In the genomic region with DNA sequence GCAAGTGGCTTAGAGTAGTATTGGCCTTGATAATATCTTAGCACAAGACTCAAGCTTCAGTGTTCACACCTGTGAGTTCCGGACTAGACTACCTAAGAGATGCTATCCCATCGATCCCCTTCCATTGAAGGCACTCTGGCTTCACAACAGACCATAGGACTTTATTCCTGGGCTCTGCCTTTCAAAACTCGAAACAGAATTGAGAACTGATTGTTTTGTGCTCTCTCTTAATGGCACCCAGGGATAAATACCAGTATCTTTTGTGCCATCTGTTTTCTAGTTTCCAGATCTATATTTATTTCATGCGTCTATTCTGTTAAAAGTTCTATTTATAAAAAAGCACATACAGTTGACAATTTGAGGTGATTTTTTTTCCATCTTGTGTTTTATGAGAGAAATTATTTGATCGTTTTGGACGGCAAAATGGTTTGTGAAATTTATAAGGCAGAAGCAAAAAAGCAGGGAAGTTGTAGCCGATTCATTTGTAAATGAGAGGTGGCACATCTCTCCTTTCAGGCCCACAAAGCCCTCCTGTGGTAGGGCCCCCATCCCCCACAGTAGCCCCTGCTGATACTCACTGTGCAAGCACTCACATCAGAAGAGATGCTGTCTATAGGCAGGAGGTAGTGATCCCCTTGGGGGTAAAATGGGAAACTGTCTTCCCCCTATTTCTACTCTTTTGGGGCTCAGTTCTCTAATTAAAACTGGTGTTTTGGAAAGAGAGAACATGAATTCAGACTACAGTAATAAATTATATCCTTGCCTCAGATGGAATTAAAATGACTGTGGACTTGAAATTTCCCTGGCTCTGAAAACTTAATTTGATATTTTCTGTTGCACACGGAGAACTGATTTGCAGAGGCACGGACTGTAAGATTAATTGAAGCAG, we compare ENCODE assay signal across 12 mouse cellular contexts. TPM values are rescaled to one million over a fixed set of nuclear protein-coding genes. Genes with fewer than 3 reads are reported as not detected.
A peak's percentile ranks its signal among the peaks of the same experiment; 100 is the strongest.
DNase-seq lines count a peak whose midpoint lies in the region; ATAC-seq lines count a peak whose summit lies in the region.
"Had no signal": no experiment of that assay in that cellular context is flagged by ENCODE, and none has a peak within 500 bp of the region (broad histone marks: within the 10 kb centered on the region; RNA-seq: fewer than 3 reads in every experiment).

No protein-coding gene starts in this region.

- no peak overlapping the region for H3K9ac ChIP-seq in forebrain, embryonic 14.5 days (ENCODE audit: low read length)
- H3K9ac ChIP-seq in midbrain, embryonic 12.5 days (replicated peaks) = no peak overlapping the region; the same call in 1 of the 2 replicates

- H3K4me3 ChIP-seq in forebrain, embryonic 14.5 days (ENCODE audit: low read depth, low read length) = no peak overlapping the region
- H3K4me3 ChIP-seq in midbrain, embryonic 12.5 days = no peak overlapping the region
- H3K4me3 ChIP-seq in heart, embryonic 10.5 days = no peak overlapping the region

- no peaks in the 10 kb centered on the region for H3K36me3 ChIP-seq in forebrain, embryonic 14.5 days (ENCODE audit: control insufficient read depth, insufficient read depth, low read length)
- H3K36me3 ChIP-seq in midbrain, embryonic 12.5 days = no peaks in the 10 kb centered on the region
- no peaks in the 10 kb centered on the region for H3K36me3 ChIP-seq in heart, embryonic 10.5 days

- WGBS in forebrain, embryonic 14.5 days = 13% methylated on average over 9 of the region's 9 CpGs
- 13% methylated on average over 9 of the region's 9 CpGs for WGBS in midbrain, embryonic 12.5 days
- WGBS in heart, embryonic 10.5 days = 39% methylated on average over 9 of the region's 9 CpGs

- H3K27ac ChIP-seq in forebrain, embryonic 14.5 days (ENCODE audit: low read depth, low read length) = peak overlapping the region; percentile 18; the same call in 1 of the 2 replicates
- peak overlapping the region; percentile 50 for H3K27ac ChIP-seq in midbrain, embryonic 12.5 days (replicated peaks)
- H3K27ac ChIP-seq in heart, embryonic 10.5 days = no peak overlapping the region

- H3K4me1 ChIP-seq in forebrain, embryonic 14.5 days (ENCODE audit: control insufficient read depth, insufficient read depth, low read length) = peaks cover 24% of the 10 kb centered on the region
- H3K4me1 ChIP-seq in midbrain, embryonic 12.5 days = peaks cover 35% of the 10 kb centered on the region
- H3K4me1 ChIP-seq in heart, embryonic 10.5 days = peaks cover 7% of the 10 kb centered on the region; the same call in 1 of the 2 replicates

- peak; percentile 65; the same call in 1 of the 2 replicates for ATAC-seq in forebrain, embryonic 14.5 days
- peak; percentile 80 for ATAC-seq in midbrain, embryonic 12.5 days (ENCODE audit: low FRiP score, low read depth)
- ATAC-seq in megakaryocyte-erythroid progenitor cell, adult 5-6 weeks (replicated peaks; ENCODE audit: low FRiP score, low TSS enrichment, poor library complexity, severe bottlenecking) = no peak

- DNase-seq in embryo, embryonic 10.5 days (ENCODE audit: low spot score) = peak; percentile 37
- DNase-seq in embryo, embryonic 10 days (ENCODE audit: low spot score) = no peak
- DNase-seq in ZHBTc4 (ENCODE audit: low read depth, low spot score) = peak; percentile 31
- peak; percentile 33 for DNase-seq in forebrain, embryonic 14.5 days (ENCODE audit: low spot score)
- DNase-seq in kidney, adult 18-20 months = no peak
- no peak for DNase-seq in heart, embryonic 10.5 days (ENCODE audit: low spot score)
- DNase-seq: adrenal gland, postnatal 25 days; cerebellum, postnatal 14 days; thymus, postnatal 25 days had no signal

- no peaks in the 10 kb centered on the region for H3K27me3 ChIP-seq in forebrain, embryonic 14.5 days (replicated peaks; ENCODE audit: control insufficient read depth, insufficient read depth, low read length)
- no peaks in the 10 kb centered on the region for H3K27me3 ChIP-seq in midbrain, embryonic 12.5 days
- H3K27me3 ChIP-seq in heart, embryonic 10.5 days (ENCODE audit: insufficient read depth, poor library complexity, severe bottlenecking) = no peaks in the 10 kb centered on the region

- H3K4me2 ChIP-seq in forebrain, embryonic 14.5 days (ENCODE audit: low read length) = peak overlapping the region; percentile 23
- H3K4me2 ChIP-seq in midbrain, embryonic 12.5 days (replicated peaks) = peak overlapping the region; percentile 34

- H3K9me3 ChIP-seq in forebrain, embryonic 14.5 days (replicated peaks; ENCODE audit: control insufficient read depth, low read length) = no peaks in the 10 kb centered on the region
- H3K9me3 ChIP-seq in midbrain, embryonic 12.5 days = no peaks in the 10 kb centered on the region
- no peaks in the 10 kb centered on the region for H3K9me3 ChIP-seq in heart, embryonic 10.5 days

RNA-seq across cellular contexts. Expression of gene Egfem1, which starts 53.6 kb away (rescaled TPM):
- 3.0 and 4.7 TPM in 2 replicates for polyA plus RNA-seq in forebrain, embryonic 14.5 days (2014; fragmentation: Nextera tagmentation; extraction: Ambion mirVana)
- polyA plus RNA-seq in midbrain, embryonic 12.5 days (2016; fragmentation: Nextera tagmentation; extraction: Ambion mirVana) = 16.9 and 21.4 TPM in 2 replicates
- total RNA-seq in megakaryocyte-erythroid progenitor cell, adult 5-6 weeks (2014; fragmentation: Nextera tagmentation) = not detected in 2 replicates
- not detected in 2 replicates for total RNA-seq in megakaryocyte-erythroid progenitor cell, adult 5-6 weeks (2017)
- 0.12 and 0.92 TPM in 2 replicates for polyA plus RNA-seq in heart, embryonic 10.5 days (2016; fragmentation: Nextera tagmentation; extraction: Ambion mirVana)
- polyA plus RNA-seq: large intestine, adult 2 months had no signal

Comparison
In these comparisons a context has a peak if more than half of its experiments do, and no peak if none do; other contexts are left out.
1. DNase-seq: peak in embryo, embryonic 10.5 days (single experiment), ZHBTc4 (single experiment) and forebrain, embryonic 14.5 days (single experiment); none in embryo, embryonic 10 days (single experiment), kidney, adult 18-20 months (single experiment) and heart, embryonic 10.5 days (single experiment).